Mouse (Mus musculus): Measurements from ENCODE around the gene Ap1m2. TPM values are rescaled to one million over a fixed set of nuclear protein-coding genes. Genes with fewer than 3 reads are reported as not detected.
"Not testable (repeated sequence)": the region's sequence is repeated elsewhere in the genome, so short reads cannot be mapped to it uniquely, and the experiment has no call there.

Gene Ap1m2
- polyA plus RNA-seq, 1 experiment from 2014 or later, result 5.3 TPM

DNA sequence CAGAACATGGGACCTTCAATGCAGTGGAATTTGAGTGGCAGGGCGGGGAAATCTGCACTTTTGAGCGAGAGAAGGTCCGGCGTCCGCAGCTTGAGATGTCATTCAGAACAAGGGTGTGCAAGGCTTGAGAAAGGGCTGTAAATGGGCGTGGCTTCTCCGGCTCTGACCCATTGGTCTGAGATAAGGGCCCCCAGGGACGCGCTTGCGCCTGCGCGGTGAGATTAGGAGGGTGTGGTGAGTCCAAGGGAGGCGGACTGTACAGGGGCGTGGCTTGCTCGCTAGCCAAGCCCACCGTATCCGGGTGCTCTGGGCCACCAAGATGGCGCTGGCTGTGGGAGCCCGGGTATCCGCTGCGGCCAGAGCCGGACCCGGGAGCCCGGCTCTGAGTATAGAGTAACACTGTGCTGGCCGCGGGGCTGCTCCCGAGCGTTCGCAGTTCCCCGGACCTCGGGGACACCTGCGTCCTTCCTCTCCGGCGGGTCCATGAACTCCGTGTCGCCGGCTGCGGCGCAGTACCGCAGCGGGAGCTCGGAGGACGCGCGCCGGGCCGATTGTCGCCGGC lies 47.1 kb downstream of the Ap1m2 start, which contains the start of gene Atg4d:
Gene Atg4d, plus strand, starts transcription at position 294 of the 562 bp plus-strand sequence.
- Histone ChIP-seq H3K27ac (ENCODE audit: low read length) (peak within 1 kb of the TSS; percentile 84), H3K4me2 (ENCODE audit: low read depth, low read length) (peak within 1 kb of the TSS; percentile 83), H3K4me1 (ENCODE audit: control insufficient read depth, insufficient read depth, low read length) (peaks cover 22% of the 10 kb centered on the region), H3K9ac (ENCODE audit: low read length) (peak within 1 kb of the TSS; percentile 97), H3K36me3 (ENCODE audit: control insufficient read depth, insufficient read depth) (peaks cover 19% of the 10 kb centered on the region), H3K27me3 (ENCODE audit: control insufficient read depth, insufficient read depth, low read length) (no peaks in the 10 kb centered on the region; the same call in 1 of the 2 replicates), H3K9me3 (replicated peaks; ENCODE audit: control insufficient read depth, low read length) (no peaks in the 10 kb centered on the region), H3K4me3 (ENCODE audit: low read length) (peak within 1 kb of the TSS; percentile 90)
- 0% methylated on average over 49 of the region's 49 CpGs for WGBS
- ATAC-seq (replicated peaks; ENCODE audit: extremely low read depth, insufficient read depth, low FRiP score), result peak; percentile 100

DNA sequence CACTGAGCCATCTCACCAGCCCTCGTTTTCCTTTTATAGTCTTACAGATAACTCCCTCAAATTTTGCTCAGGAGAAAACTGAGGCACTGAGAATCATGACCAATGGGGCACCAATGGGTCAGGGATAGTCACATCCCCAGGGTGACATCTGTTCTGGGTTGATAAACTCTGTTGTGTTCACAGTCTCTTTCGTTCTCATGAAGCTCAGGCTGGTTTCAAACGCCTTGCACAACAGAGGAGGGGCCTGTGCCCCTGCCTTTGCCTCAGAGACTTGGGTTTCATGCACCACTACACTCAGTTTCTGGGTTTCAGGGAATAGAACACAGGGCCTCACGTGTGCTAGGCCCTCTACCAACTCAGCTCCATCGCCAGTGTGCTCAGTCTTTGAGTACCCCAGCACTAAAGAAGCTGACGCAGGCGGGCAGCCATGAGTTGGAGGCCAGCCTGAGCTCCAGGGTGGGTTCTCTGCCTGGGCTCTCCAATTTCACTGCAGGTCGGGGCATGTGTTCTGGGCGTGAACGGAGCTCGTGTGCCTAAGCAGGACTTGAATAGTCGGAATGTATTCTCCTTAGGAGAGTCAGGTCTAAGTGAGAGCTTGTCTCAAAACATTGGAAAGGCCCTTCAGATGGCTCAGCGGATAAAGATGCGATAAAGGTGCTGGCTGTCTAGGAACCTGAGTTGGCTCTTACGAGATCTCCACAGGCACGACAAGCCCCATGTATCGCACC lies 47.7 kb downstream of the Ap1m2 start:
- Histone ChIP-seq H3K27ac (ENCODE audit: low read length) (peak overlapping the region; percentile 83), H3K27me3 (ENCODE audit: control insufficient read depth, insufficient read depth, low read length) (no peaks in the 10 kb centered on the region; the same call in 1 of the 2 replicates), H3K9ac (ENCODE audit: low read length) (peak overlapping the region; percentile 71), H3K4me3 (ENCODE audit: low read length) (peak overlapping the region; percentile 90), H3K9me3 (replicated peaks; ENCODE audit: control insufficient read depth, low read length) (no peaks in the 10 kb centered on the region), H3K36me3 (ENCODE audit: control insufficient read depth, insufficient read depth) (peaks cover 14% of the 10 kb centered on the region), H3K4me1 (ENCODE audit: control insufficient read depth, insufficient read depth, low read length) (peaks cover 22% of the 10 kb centered on the region), H3K4me2 (ENCODE audit: low read depth, low read length) (peak overlapping the region; percentile 83)
- 19% methylated on average over 17 of the region's 17 CpGs for WGBS
- peak; percentile 13 for ATAC-seq (replicated peaks; ENCODE audit: extremely low read depth, insufficient read depth, low FRiP score)

DNA sequence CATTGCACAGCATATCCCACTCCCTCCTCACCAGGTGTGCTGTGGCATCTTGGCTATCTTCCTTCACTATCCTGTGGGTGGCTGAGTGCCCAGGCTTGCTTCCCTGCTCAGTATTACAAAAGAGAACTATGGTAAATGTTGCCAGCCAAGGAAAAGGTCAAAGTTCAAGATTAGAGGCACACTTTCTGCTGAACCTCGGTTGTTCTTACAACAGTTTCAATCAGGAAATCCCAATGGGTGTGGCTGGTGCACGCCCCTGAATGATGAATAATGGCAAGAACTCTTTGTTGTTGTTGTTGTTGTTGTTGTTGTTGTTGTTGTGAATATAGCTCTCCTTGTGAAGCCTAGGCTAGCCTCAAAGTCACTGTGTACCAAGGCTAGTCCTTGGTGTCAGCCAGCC lies 50.3 kb downstream of the Ap1m2 start:
- no peak overlapping the region for H3K4me2 ChIP-seq (ENCODE audit: low read depth, low read length)
- WGBS, result 57% methylated on average over 2 of the region's 2 CpGs
- H3K36me3 ChIP-seq (ENCODE audit: control insufficient read depth, insufficient read depth), result peaks cover under 1% of the 10 kb centered on the region; the same call in 1 of the 2 replicates
- H3K27me3 ChIP-seq (ENCODE audit: control insufficient read depth, insufficient read depth, low read length), result no peaks in the 10 kb centered on the region; the same call in 1 of the 2 replicates
- no peak overlapping the region for H3K27ac ChIP-seq (ENCODE audit: low read length)
- H3K9me3 ChIP-seq (replicated peaks; ENCODE audit: control insufficient read depth, low read length), result no peaks in the 10 kb centered on the region
- H3K9ac ChIP-seq (ENCODE audit: low read length), result no peak overlapping the region
- ATAC-seq (replicated peaks; ENCODE audit: extremely low read depth, insufficient read depth, low FRiP score), result no peak
- H3K4me1 ChIP-seq (ENCODE audit: control insufficient read depth, insufficient read depth, low read length), result peaks cover 15% of the 10 kb centered on the region
- no peak overlapping the region for H3K4me3 ChIP-seq (ENCODE audit: low read length)

DNA sequence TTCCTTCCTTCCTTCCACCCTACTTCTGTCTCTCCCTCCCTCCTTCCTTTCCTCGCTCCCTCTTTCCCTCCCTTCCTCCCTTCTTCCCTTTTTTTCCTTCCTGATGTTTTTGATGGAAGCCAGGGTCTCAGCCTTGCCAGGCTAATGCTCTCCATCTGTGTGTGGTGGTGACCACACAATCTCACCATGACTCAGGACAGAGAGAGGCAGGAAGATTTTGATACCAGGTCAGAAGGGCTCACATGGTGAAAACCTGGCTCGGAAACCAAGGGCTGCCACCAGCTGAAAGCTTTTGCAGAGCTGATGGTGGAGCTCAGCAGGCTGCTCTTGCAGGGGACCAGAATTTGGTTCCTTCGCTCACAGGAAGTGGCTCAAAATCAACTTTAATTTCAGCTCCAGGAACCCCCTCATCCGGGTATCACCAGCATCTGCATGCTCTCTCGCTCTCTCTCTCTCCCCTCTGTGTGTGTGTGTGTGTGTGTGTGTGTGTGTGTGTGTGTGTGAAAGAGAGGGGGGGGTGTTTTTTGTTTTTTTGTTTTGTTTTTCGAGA lies 51.6 kb downstream of the Ap1m2 start:
- Histone ChIP-seq H3K4me2 (ENCODE audit: low read depth, low read length) (no peak overlapping the region), H3K9ac (ENCODE audit: low read length) (no peak overlapping the region), H3K9me3 (replicated peaks; ENCODE audit: control insufficient read depth, low read length) (no peaks in the 10 kb centered on the region), H3K4me1 (ENCODE audit: control insufficient read depth, insufficient read depth, low read length) (peaks cover 5% of the 10 kb centered on the region), H3K27ac (ENCODE audit: low read length) (no peak overlapping the region), H3K27me3 (ENCODE audit: control insufficient read depth, insufficient read depth, low read length) (no peaks in the 10 kb centered on the region; the same call in 1 of the 2 replicates), H3K36me3 (ENCODE audit: control insufficient read depth, insufficient read depth) (no peaks in the 10 kb centered on the region), H3K4me3 (ENCODE audit: low read length) (no peak overlapping the region)
- WGBS, result 74% methylated on average over 6 of the region's 6 CpGs
- ATAC-seq (replicated peaks; ENCODE audit: extremely low read depth, insufficient read depth, low FRiP score), result no peak

DNA sequence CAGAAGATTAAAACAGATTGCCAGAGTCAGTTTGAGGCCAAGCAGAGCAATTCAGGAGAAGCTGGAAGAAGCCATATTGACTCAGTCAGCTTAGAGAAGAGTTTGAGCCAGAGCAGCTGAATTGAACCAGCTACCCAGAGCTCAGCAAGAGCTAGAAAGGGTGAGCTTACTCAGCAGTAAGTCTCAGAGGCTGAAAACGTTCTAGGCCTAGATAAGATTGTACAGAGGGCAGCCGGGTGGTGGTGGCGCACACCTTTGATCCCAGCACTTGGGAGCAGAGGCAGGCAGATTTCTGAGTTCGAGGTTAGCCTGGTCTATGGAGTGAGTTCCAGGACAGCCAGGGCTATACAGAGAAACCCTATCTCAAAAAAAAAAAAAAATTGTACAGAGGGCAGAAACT lies 55.8 kb downstream of the Ap1m2 start:
- H3K4me3 ChIP-seq (ENCODE audit: low read length); ATAC-seq (replicated peaks; ENCODE audit: extremely low read depth, insufficient read depth, low FRiP score): not testable (repeated sequence)
- 70% methylated on average over 4 of the region's 4 CpGs for WGBS

DNA sequence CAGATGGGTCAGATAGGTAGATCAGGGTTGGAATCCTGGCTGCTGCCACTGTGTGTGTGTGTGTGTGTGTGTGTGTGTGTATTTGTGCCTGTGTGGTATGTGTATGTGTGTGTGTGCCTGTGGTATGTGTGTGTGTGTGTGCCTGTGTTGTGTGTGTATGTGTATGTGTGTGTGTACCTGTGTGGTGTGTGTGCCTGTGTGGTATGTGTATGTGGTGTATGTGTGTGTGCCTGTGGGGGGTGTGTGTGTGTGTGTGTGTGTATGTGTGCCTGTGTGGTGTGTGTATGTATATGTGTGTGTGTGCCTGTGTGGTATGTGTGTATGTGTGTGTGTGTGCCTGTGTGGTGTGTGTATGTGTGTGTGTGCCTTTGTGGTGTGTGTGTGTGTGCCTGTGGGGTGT lies 57.4 kb downstream of the Ap1m2 start:
- Histone ChIP-seq H3K27ac (ENCODE audit: low read length) (no peak overlapping the region), H3K4me1 (ENCODE audit: control insufficient read depth, insufficient read depth, low read length) (no peaks in the 10 kb centered on the region), H3K9me3 (replicated peaks; ENCODE audit: control insufficient read depth, low read length) (no peaks in the 10 kb centered on the region), H3K4me3 (ENCODE audit: low read length) (no peak overlapping the region), H3K4me2 (ENCODE audit: low read depth, low read length) (no peak overlapping the region), H3K36me3 (ENCODE audit: control insufficient read depth, insufficient read depth) (no peaks in the 10 kb centered on the region), H3K9ac (ENCODE audit: low read length) (no peak overlapping the region), H3K27me3 (ENCODE audit: control insufficient read depth, insufficient read depth, low read length) (peaks cover 23% of the 10 kb centered on the region)
- no peak for ATAC-seq (replicated peaks; ENCODE audit: extremely low read depth, insufficient read depth, low FRiP score)

More for the DNA sequence above, 55.8 kb downstream of the Ap1m2 start:
- H3K4me1 ChIP-seq (ENCODE audit: control insufficient read depth, insufficient read depth, low read length); H3K27me3 ChIP-seq (ENCODE audit: control insufficient read depth, insufficient read depth, low read length); H3K27ac ChIP-seq (ENCODE audit: low read length); H3K9me3 ChIP-seq (replicated peaks; ENCODE audit: control insufficient read depth, low read length); H3K4me2 ChIP-seq (ENCODE audit: low read depth, low read length); H3K36me3 ChIP-seq (ENCODE audit: control insufficient read depth, insufficient read depth); H3K9ac ChIP-seq (ENCODE audit: low read length): not testable (repeated sequence)

DNA sequence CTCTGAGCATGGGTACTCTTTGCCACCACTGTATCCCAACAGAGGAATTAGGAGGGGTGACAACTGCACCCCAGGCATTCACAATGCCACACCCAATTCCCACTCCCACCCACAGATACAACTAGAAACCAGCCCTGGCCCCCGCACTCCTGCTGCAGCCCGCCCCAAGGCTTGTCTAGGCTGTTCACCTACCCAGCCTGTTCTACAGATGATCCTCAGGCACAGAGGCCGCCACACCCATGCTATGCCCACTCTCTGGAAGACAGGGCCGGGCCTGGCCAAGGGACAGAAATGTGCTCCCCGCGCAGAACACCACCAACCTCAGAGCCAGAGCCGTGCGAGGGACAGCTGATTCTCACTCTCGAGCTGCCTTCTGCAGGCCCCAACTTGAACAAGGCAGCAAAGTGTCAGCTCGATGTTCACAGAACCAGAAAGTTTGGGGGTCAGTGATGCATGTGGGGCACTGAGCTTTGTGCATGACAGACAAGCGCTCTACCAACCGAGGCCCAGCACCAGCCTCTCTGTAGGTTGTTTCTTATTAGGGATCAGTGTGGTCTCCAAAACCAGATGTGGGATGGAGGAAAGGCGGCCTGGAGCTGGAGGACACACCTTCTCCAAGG lies 60.9 kb downstream of the Ap1m2 start:
- ATAC-seq (replicated peaks; ENCODE audit: extremely low read depth, insufficient read depth, low FRiP score), result no peak

DNA sequence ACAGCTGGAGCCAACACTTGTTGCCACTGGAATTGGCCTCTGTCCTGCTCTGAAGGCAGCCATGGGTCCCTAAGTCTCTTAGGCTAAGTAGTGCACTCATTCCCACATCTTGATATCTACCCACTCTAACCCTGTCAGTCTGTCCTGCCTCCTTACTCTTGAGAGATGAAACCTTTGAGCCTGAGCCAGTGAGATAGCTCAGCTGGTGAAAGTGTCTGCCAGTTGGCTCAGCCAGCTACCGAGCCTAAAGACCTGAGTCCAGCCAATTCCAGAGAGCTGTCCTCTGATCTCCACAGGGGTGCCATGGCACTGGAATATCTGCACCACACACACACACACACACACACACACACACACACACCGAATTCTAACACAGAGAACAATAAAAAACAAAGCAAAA lies 61.6 kb downstream of the Ap1m2 start:
- WGBS, result 37% methylated on average over 2 of the region's 2 CpGs
- Histone ChIP-seq H3K4me1 (ENCODE audit: control insufficient read depth, insufficient read depth, low read length) (peaks cover 6% of the 10 kb centered on the region; the same call in 1 of the 2 replicates), H3K9ac (ENCODE audit: low read length) (no peak overlapping the region), H3K4me3 (ENCODE audit: low read length) (no peak overlapping the region), H3K27ac (ENCODE audit: low read length) (no peak overlapping the region), H3K36me3 (ENCODE audit: control insufficient read depth, insufficient read depth) (no peaks in the 10 kb centered on the region), H3K9me3 (replicated peaks; ENCODE audit: control insufficient read depth, low read length) (no peaks in the 10 kb centered on the region), H3K27me3 (ENCODE audit: control insufficient read depth, insufficient read depth, low read length) (peaks cover 58% of the 10 kb centered on the region), H3K4me2 (ENCODE audit: low read depth, low read length) (no peak overlapping the region)
- ATAC-seq (replicated peaks; ENCODE audit: extremely low read depth, insufficient read depth, low FRiP score), result no peak

More for the DNA sequence above, 60.9 kb downstream of the Ap1m2 start:
- no peak overlapping the region for H3K9ac ChIP-seq (ENCODE audit: low read length)
- H3K4me2 ChIP-seq (ENCODE audit: low read depth, low read length), result no peak overlapping the region
- no peak overlapping the region for H3K4me3 ChIP-seq (ENCODE audit: low read length)
- H3K9me3 ChIP-seq (replicated peaks; ENCODE audit: control insufficient read depth, low read length), result no peaks in the 10 kb centered on the region
- no peaks in the 10 kb centered on the region for H3K36me3 ChIP-seq (ENCODE audit: control insufficient read depth, insufficient read depth)
- H3K4me1 ChIP-seq (ENCODE audit: control insufficient read depth, insufficient read depth, low read length), result peaks cover 6% of the 10 kb centered on the region; the same call in 1 of the 2 replicates
- H3K27ac ChIP-seq (ENCODE audit: low read length), result no peak overlapping the region
- 62% methylated on average over 13 of the region's 13 CpGs for WGBS
- H3K27me3 ChIP-seq (ENCODE audit: control insufficient read depth, insufficient read depth, low read length), result peaks cover 51% of the 10 kb centered on the region

Measured in heart, embryonic 16.5 days (tissue).